Mouse (Mus musculus) frontal cortex, postnatal 10 days (tissue): ENCODE data around the gene Jazf1.

Experiments used
- DNase-seq, 2 experiments: peaks; one replicate each; pipeline ENCODE4 v3.0.0; 2022; ENCODE audit warnings: low spot score in 2 of 2, mixed read lengths in 1 of 2

The Jazf1 gene

DNA sequence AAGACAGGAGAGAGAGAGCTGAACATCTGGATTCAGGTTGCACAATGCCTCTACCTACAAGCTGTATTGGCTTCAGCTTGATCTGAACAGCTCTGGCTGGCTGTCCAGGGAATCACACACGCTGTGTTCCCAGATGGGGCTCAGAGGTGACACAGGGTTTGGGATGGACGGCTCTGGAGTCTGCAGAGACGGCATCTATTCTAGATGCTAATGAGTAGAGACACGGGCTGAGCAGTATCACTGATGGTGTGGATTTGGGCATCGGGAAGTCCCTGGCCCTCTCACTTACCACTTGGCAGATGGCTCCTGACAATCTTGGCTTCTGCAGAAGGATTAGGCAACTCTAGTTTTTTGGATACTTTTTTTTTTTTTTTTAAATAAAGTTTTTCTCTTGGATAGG lies 161.6 kb downstream of the Jazf1 start:
- DNase-seq, result no peak

DNA sequence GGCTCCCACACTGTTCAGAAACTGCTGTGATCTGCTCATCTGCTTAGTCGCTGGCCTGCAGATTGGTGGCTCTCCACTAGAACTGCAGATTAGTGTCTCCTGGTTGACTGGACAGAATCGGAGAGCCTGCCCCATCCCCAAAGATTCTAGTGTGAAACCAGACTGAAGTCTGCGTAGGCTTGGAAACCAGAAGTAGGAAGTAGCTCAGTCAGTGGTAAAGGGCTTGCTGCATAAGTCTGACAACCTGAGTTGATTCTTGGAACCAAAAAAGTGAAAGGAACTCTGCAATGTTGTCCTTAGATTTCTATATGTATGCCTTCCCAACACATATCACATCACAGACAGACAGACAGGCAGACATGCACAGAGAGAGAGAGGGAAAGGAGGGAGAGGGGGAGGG lies 163.3 kb downstream of the Jazf1 start:
- no peak for DNase-seq

DNA sequence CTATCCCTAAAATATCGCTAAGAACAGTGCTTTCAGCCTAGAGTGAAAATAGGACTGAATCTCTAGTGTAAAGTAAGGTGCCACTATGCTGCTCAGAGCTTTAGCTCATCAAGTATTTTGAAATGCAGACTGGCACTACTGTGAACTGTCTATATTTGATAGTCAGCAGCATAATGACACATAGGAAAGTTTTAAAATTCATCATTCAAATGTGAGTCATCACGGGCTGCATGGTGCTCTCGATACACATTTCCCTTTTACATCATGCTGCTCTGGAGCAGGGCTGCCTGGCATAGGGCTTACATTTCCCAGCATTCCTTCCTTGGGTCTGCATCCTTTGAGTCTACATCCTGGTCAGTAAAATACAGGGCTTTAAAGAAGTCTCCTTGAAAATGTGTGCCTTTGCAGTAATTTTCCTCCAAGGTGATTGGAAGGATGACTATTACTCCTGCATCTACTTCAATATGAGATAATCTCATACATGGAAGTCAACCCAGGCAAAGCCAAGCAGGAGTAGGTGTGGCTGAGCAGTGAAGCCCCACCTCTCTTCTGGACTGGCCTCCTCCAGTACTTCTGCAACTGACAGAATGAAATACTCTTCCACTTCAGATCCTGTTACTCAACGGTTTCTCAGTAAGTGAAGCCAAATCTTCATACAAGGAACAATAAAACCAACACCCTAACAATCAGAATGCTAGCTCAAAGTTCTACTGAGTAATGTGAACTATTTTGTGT lies 165.0 kb downstream of the Jazf1 start:
- no peak for DNase-seq

DNA sequence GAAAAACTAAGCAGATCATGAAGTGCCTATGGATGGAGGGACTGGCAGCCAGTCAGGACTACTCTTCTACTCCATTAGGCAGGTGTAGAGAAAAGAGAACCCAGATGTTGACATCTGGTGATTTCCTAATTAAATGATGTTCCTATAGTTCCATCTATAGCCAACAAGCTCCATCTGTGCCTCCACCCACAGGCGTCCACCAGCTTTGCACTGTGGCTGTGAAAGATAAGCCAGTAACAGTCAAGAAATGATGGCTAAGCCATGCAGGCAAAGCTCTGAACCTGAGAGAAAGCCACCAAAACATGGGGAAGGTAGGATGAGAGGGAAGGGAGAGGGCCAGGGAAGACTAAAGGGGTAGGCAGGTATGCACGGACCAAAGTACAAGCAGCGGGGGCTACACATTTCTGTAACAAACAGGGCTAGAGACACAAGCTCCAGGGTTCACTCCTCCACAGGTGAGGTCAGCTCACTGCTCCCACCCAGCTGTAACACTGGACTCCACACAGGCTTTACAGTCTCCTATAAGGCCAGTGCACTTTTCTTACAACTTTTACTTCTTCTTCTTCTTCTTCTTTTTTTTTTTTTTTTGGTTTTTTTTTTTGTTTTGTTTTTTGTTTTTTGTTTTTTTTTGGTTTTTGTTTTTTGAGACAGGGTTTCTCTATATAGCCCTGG lies 168.7 kb downstream of the Jazf1 start:
- DNase-seq, result no peak

DNA sequence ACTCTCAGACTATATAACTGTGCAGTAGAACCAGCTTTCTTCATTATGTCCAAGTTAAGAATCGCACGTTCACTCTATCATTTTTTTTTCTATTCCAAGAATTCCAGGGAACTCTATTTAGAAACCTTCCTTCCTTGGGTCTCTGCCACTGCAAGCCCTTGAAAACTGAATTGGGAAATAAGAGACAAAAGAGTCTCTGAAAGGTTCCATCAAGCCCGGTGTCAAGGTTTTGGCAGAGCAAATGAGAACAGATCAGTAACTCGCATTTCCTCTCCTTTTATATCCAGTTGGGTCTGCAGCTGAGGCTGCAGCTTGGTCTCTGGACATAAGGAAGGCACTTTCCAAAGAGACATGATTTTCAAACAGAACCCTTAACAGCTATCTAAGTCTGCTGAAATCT lies 173.4 kb downstream of the Jazf1 start:
- no peak for DNase-seq

DNA sequence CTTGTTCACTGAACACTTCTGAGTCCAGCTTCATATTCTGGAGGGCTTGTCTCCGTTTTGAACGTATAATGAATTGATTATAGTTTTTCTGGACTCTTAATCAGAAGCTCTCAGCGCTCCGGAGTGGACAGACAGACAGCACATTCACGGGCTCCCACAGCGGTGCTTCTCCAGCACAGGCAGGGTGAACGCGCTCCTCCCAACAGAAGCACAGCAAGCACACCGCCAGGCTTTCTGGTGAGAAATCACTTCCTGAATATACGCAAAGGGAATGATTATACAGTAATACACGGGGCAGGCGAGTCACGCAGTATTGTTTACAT lies 174.0 kb downstream of the Jazf1 start:
- DNase-seq, result no peak

DNA sequence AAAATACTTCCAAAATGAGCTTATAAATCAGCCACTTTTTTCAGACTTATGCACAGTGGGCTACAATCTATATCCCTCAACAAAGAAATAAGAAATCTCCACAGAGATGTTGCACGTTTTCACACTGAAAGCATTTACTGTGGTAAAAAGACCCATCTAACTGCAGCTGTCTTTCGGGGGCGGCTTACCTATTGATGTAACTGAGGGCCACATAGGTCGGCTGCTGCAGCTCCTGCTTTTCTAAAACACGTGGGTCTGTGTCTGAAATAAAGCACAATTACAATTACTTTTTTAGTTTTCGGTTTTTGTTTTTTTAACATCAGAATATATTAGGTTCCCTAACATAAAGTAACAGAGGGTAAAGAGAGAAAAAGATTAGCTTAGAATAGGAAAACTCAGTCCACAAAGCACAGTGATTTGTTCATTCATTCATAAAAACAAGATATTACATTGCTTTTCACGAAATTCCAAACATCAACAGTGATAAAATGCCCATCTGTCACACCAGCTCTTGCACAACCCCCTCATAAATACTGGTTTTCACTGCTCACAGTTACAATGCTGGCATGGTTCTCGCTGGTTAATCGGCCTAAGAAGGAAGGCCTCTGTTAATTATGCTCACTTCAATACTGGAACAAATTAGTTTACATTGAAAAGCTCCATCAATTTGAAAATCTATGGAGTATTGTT lies 174.5 kb downstream of the Jazf1 start:
- DNase-seq, result no peak

DNA sequence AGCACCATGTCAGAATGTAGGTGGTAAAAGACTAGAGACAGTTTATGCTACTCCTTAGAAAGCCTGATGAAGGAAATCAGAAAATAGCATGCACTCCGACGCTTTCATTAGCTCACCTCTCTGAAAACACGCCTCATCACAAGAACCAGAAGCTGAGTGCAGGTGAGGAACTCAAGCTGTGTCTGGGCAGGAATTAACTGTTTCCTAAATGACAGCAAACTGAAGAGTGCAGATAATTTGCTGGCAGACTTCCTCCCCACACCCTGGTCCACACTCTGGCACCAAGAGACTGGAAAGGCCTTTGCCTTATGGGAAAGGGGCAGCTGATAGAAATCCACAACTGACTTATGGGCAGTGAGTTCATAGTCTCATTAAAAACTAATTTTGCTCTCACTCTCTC lies 175.5 kb downstream of the Jazf1 start:
- no peak for DNase-seq

DNA sequence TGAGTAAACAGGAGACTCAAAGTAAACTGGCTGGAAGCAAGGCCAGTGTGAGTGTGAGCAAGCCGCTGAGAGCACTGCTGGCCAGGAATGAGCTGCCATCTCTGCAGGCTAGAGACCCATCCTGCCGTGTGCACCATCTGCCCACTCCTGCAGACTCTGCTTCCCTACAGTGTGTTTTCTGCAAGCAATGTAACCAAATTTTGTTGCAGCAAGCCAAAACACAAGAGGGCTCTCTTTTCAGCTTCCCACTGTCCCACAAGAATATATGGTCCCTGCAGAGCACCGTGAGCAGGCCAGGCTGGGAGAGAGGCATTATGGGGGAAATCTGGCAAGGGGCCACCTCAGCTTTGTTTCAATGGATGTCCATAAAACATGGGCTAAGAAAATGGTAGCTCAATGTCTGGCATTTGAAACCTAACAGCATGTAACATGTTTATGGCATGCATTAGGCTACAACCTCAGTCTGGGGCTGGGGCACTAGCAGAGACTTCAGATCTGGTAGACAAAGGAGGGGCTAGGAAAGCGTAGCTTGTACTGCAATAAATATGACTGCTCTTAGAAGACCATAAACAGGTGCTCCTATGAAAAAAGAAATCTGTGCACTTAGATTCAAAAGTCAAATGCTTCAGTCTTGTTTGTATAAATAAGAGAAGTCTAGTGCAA lies 180.8 kb downstream of the Jazf1 start:
- no peak for DNase-seq

DNA sequence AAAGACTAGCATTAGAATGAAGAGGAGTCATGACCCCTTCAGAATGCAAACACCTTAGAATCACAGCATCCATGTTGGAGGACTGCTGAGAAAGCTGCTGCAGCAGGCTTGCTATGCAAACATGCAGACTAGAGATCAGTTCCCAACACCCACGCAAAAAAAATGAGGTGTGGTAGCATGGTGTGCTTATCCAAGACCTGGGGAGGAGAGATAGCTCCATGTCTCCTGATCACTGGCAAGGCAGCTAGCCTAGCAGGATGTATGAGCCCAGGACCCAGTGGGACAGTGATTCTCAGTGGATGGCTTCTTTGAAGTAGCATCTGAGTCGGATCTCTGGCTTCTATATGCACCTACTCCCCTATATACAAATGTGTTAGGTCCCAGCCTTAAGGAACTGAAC lies 184.7 kb downstream of the Jazf1 start:
- no peak for DNase-seq

DNA sequence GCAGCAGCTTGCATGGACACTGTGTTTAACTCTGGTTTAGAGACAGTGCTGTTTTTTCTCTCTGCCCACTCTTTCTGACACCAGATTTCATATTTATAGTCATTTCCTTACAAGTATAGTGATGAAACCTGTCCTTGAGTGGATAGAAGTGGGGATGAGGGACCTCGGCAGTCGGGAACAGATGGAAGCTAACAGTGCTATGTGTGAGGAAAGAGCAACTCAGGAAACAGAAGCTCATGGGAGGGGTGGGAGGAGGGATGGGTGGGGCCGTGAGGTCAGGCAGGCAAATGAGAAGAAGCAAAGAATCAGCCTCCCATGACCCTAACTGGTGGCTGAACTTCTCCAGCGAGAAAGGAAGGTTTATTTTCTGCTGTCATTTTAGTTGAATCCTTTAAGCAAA lies 191.3 kb downstream of the Jazf1 start:
- DNase-seq, result no peak

DNA sequence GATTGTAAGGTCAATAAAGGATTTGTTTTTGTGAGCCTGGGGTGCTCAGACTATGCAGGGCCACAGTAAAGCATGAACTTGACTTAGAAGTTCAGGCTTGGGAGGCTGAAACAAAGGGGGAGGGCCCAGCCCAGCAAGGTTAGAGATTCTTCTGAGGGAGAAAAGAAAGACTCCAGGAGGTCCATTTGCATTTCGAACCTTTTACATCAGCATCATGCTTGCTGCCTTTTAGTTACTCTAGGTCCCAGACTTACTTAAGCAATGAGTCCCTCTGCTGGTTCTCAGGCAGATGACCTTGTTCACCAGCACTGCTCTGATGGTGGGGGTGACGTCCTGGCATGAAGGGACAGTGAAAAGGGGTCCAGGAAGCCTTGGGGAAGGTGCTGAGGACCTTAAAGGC lies 197.1 kb downstream of the Jazf1 start:
- DNase-seq, result no peak

DNA sequence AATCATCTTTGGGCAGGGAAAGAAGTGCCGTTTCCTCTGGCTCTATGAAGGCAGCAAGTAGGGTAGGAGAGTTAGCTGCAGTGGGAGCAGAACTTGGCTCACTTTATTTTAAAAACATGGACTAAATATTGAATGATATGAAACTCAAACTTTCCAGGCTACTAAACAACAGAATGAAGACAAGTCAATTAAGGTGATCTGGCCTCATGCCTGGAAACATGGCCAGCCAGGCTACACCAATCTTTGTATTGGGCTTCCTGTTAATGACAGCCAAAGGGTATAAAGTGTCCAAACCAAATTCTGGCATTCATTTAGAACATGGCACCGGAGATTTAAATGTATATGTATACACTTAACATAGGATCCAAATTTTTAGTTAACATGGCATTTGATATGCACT lies 199.2 kb downstream of the Jazf1 start:
- no peak for DNase-seq

DNA sequence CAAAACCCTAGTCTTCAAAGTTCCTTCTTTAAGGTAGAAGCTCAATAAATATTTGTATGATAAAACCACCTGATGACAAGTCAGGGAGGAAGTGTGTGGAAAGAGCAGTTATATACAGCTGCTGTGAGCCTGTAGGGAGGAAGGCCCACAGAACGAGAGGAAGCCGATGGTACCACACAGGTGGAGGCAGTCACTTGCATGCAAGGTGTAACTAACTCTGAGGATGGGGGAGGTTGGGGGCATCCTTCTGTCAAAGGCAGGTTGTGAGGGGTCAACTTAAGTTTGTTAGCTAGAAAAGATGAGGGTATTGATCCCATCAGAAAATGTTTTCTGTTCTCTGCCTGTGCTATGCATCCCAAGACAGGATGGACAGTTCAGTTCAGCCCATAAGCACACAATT lies 200.1 kb downstream of the Jazf1 start:
- DNase-seq, result no peak

DNA sequence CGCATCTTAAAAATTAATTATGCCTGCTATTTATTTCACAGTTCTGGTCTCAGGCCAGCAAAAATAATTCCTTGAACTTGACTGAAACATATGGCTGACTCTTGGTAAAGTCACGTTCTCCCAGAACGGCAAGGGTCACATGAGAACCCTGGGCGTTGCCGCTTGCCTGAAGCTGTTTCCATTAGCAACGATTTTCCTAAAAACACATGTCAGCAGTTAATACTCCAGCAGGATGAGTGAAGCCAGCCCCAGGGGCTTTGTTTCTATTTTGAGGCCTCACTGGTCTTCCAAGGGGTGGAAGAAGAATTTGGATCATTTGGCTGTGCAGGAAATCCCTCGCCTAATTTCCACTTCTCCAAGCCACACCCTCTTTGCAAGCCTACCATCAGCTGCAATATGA lies 206.5 kb downstream of the Jazf1 start:
- DNase-seq, result no peak

DNA sequence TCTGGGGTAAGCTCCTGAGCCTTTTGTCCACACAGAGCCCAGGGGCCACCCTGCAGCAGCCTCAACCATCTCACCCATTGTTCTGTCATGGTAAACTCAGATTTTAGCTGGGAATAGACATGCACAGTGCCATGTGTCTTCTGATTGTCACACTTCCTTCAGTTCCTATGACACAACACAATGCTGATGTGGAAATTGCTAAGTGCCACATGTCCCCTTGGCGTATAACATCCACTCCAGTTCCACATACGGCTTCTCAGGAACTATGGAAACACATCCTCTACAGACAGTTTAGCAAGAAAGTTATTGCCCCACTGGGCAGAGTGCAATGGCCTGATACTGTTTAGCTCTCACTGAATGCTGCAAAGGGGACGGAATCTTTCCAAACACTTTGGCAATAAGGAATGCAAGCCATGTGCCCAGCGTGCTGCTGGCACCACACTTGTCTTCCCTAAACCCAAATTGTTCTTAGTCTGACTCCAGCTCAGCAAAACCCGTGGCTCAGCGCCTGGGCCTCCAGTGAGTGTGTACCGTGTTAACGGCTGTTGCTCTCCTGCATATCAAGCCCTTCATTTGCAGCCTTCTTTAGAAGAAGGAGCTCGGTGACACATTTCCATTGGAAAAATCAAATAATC lies 207.1 kb downstream of the Jazf1 start:
- DNase-seq, result peak in 1 of 2 experiments; percentile 25

DNA sequence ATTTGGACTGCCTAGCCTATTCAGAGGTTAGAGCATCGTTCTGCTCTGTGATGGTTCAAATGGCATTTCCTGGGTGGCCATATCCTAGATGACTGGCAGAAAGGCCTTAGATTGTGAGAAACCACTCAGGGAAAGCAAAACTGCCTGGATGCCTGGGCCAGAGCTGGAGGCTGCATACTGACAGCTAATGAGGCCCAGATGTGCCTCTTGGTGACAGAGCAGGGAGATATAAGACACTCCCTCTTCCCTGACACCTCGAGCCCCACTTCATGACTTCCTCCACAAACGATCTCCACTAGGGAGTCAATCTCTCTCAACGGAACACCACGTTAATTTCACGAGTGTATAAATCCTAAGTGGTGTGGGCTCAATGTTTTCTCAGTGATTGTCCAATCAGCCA lies 207.7 kb downstream of the Jazf1 start:
- DNase-seq, result no peak

DNA sequence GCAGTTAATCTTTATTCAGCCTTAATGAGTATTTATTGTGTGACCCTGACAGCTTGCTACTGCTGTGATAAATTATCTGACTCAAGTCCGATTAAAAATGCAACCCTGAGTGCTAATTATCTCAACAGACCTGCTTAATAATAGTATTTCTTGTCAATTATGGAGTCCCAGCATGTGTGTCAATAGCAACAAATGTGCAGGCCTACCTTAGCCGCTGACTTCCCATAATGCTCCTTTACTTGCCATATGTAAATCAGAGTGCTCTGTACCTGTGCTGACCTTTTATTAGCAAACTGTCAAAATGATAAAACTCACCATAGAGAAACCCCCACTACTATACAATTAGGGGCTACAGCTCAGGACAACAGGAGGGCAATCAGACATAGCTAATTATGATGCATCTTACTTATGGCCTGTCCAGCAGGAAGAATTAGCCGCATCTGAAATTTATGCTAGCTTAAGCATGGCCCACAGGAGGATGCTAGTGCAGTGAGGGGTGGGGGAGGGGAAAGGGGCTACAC lies 209.5 kb downstream of the Jazf1 start:
- DNase-seq, result no peak

DNA sequence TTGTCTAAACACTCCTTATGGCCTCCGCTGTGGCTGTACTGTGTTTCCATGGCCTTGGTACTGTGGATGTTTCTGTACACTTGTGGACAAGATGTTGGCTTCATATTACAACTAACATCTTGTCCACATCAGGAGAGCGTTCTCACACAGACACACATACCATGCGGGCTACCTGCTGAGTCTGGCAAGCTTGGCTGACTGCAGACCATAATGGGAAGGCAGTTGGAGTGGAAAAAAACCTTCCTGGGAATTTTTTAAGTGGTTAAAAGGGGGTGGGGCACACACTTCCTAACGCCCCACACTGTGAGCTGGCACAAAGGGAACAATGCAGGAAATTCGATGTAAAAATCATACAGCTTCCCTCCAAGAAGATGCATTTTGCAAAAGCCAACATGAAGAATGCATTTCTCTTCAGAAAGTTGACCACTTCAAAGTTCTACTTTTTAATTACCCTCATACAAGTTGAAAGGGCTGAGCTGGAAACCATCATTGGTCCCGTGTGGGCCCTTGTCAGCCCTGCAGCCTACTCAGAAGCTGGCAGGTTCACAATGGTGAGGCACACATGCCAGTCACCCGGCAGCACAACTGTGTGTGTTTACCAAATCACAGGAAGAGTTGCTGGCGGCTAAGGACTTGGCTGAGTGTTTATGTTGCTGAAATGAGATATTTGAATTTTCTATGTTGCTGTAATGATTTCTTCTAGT lies 215.9 kb downstream of the Jazf1 start:
- no peak for DNase-seq

DNA sequence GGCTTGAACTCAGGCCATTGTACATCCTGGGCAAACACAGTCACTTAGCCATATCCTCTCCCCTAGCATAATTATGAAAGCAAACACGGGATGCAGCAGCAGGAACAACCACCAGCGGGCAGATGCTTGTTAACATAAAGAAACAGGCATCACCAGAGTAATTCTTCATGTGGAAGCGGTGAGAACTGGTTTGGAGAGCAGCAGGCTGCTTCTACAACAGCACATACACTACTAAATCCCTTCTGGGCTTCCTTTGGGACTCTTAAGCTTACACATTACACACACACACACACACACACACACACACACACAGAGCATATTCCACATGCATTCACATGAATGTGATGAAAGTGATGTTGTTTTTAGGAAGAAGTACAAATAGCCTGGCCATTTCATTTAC lies 216.5 kb downstream of the Jazf1 start:
- no peak for DNase-seq

DNA sequence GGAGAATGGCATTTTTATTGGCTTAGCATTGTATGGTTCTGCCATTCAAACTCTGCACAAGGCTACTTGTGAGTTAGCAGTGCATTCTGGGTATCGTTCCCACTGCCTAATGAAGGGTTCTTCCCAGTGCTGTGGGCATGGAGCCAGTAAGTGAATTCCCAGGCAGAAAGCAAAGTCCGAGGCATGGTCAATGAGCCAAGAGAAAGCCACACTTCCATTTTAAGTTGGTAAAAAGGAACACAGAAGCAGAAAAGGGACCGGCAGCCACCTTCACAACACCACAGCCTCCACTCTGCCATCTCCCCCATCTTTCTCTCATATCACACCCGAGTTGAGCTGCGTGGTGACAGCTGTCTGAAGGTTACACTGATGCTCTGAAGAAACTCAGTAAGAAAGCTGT lies 217.4 kb downstream of the Jazf1 start:
- peak in 1 of 2 experiments; percentile 43 for DNase-seq
